Mouse (Mus musculus): ENCODE measurements around the gene Ncapg2. TPM values are rescaled to one million over a fixed set of nuclear protein-coding genes. Genes with fewer than 3 reads are reported as not detected.

Ncapg2 gene
- total and polyA plus RNA-seq, 3 experiments = 89.3 to 102 (median 95.2) TPM

DNA sequence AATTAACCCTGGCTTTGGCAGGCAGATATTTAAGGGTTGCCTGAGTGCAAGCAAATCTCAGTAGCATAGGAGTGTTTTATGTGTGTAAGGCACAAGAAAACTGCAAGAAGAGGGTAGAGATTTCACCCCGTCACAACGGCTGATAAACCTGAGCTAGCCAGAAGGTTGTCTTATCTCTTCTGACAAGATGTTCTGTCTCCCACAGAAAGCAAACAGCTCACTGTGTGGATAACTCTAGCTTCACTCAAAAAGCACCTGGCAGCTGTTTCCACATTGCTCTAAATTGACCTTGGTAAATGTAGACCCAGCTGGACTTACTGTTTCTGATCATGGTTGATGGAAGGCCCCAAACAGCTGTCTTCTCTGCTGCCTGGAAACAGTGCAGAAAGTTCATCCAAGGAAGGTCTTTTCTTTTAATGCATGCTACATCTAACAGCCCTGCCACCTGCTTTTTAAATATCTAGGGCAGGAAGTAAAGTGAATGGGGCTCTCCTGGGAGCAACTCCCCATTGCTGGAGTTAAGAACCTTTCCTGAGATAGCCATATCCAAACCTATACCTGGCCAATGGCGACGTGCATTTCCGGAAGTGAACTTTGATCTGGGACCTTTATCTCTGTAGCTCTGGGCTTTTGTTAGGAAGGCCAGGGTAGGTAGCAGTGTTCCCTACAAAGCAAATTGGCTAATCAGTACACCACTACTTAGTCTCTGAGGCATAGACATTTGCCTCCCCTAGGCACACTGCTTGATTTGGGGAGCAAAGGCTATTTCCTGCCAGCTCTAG lies 85.6 kb downstream of the Ncapg2 start (continued):
- TF ChIP-seq NRF1 (IDR thresholded peaks at IDR 0.05; ENCODE audit: insufficient read depth, low read depth, low read length, poor library complexity, severe bottlenecking) (no peak), TCF12 (IDR thresholded peaks at IDR 0.05; ENCODE audit: low read depth, low read length) (peak; percentile 99)

DNA sequence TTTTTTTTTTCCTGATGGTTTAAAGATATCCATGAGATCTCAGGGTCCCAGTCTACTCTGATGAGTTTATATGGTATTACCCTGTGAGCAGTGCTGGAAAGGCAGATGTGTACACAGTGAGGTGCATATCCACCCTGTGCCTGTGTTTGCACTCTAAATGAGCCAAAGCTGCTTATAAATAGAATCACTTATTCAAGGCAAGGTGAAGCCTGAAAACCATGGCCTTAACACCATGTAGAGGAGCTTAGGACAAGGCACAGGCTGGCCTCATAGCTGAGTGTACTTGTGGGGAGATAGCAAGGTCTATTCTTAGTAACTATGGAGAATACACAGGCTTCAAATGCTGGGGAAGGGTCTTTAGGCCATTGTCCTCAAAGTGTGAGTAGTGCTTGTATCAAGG lies 93.5 kb downstream of the Ncapg2 start:
- TF ChIP-seq SIN3A (IDR thresholded peaks at IDR 0.05; ENCODE audit: low read length) = no peak
- TF ChIP-seq ELF1 (IDR thresholded peaks at IDR 0.05; ENCODE audit: low read depth, low read length) = no peak
- no peak for TF ChIP-seq ZC3H11A (IDR thresholded peaks at IDR 0.05; ENCODE audit: low read depth, low read length)
- no peak for TF ChIP-seq ZNF384 (IDR thresholded peaks at IDR 0.05; ENCODE audit: low read depth, low read length)
- TF ChIP-seq RCOR1 (IDR thresholded peaks at IDR 0.05; ENCODE audit: low read depth, low read length) = no peak
- no peak for TF ChIP-seq MYC (IDR thresholded peaks at IDR 0.05; ENCODE audit: low read depth, low read length)
- no peak for TF ChIP-seq TAL1 (IDR thresholded peaks at IDR 0.05; ENCODE audit: low read length)
- DNase-seq (ENCODE audit: low read depth, low spot score) = no peak

DNA sequence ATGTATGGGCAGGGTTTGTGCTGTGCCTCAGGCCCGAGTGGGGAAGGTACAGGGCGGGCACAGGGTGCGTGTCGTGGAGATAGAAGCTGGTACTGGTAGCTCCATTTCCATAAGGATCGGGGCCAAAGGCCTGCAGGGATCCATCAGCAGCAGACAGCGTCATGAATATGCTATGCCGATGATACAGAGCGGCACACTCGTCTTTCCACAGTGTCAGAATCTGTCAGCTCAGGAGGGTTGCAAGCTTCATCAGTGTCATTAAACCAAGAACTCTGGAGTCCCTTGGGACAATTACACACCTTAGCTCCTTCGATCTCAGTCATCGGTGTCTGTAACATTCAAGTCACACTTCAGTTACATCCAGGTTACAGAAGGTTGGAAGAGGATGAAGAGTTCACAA lies 95.5 kb downstream of the Ncapg2 start:
- H3K9me3 ChIP-seq (replicated peaks; ENCODE audit: insufficient read depth, low read length) = no peaks in the 10 kb centered on the region
- TF ChIP-seq GATA1 (IDR thresholded peaks at IDR 0.05; ENCODE audit: low read depth, low read length) = no peak
- TF ChIP-seq MEF2A (IDR thresholded peaks at IDR 0.05; ENCODE audit: extremely low read depth, insufficient replicate concordance, low read depth, low read length, poor library complexity, severe bottlenecking) = no peak
- no peak for TF ChIP-seq UBTF (IDR thresholded peaks at IDR 0.05; ENCODE audit: borderline replicate concordance, insufficient read depth, low read depth, low read length)
- TF ChIP-seq ELF1 (IDR thresholded peaks at IDR 0.05; ENCODE audit: low read depth, low read length) = no peak
- TF ChIP-seq ZNF384 (IDR thresholded peaks at IDR 0.05; ENCODE audit: low read depth, low read length) = no peak
- TF ChIP-seq CHD2 (IDR thresholded peaks at IDR 0.05; ENCODE audit: low read length) = no peak
- no peak for TF ChIP-seq NRF1 (IDR thresholded peaks at IDR 0.05; ENCODE audit: insufficient read depth, low read depth, low read length, poor library complexity, severe bottlenecking)
- H3K27me3 ChIP-seq (ENCODE audit: control insufficient read depth in 1 of 2, insufficient read depth in 2 of 2, low read length in 2 of 2) = peaks cover 0 to under 1% of the 10 kb centered on the region in 2 experiments; a peak in 2 of 4 replicates
- H3K79me2 ChIP-seq (ENCODE audit: control insufficient read depth, insufficient read depth, low read length, poor library complexity) = no peaks in the 10 kb centered on the region
- H3K27ac ChIP-seq (ENCODE audit: control insufficient read depth, low read depth, low read length) = no peak overlapping the region
- no peak overlapping the region for H3K4me3 ChIP-seq (ENCODE audit: control insufficient read depth in 1 of 2, insufficient read depth in 1 of 2, low read depth in 2 of 2, low read length in 2 of 2)
- no peaks in the 10 kb centered on the region for H3K36me3 ChIP-seq (ENCODE audit: control insufficient read depth in 1 of 2, insufficient read depth in 2 of 2, low read length in 2 of 2)
- H3K9ac ChIP-seq (ENCODE audit: control insufficient read depth, low read depth, low read length, poor library complexity, severe bottlenecking) = no peak overlapping the region
- DNase-seq (ENCODE audit: low read depth, low spot score) = no peak
- no peaks in the 10 kb centered on the region for H3K4me1 ChIP-seq (ENCODE audit: control insufficient read depth in 1 of 2, insufficient read depth in 2 of 2, low read length in 2 of 2)

More for the DNA sequence above, 93.5 kb downstream of the Ncapg2 start:
- no peaks in the 10 kb centered on the region for H3K79me2 ChIP-seq (ENCODE audit: control insufficient read depth, insufficient read depth, low read length, poor library complexity)
- no peak overlapping the region for H3K9ac ChIP-seq (ENCODE audit: control insufficient read depth, low read depth, low read length, poor library complexity, severe bottlenecking)
- no peaks in the 10 kb centered on the region for H3K4me1 ChIP-seq (ENCODE audit: control insufficient read depth in 1 of 2, insufficient read depth in 2 of 2, low read length in 2 of 2)
- no peak overlapping the region for H3K27ac ChIP-seq (ENCODE audit: control insufficient read depth, low read depth, low read length)
- H3K36me3 ChIP-seq (ENCODE audit: control insufficient read depth in 1 of 2, insufficient read depth in 2 of 2, low read length in 2 of 2) = no peaks in the 10 kb centered on the region
- H3K9me3 ChIP-seq (replicated peaks; ENCODE audit: insufficient read depth, low read length) = no peaks in the 10 kb centered on the region
- H3K4me3 ChIP-seq (ENCODE audit: control insufficient read depth in 1 of 2, insufficient read depth in 1 of 2, low read depth in 2 of 2, low read length in 2 of 2) = no peak overlapping the region
- peaks cover 0 to 1% of the 10 kb centered on the region in 2 experiments; a peak in 2 of 4 replicates for H3K27me3 ChIP-seq (ENCODE audit: control insufficient read depth in 1 of 2, insufficient read depth in 2 of 2, low read length in 2 of 2)

All from MEL (cell line).